Mouse (Mus musculus) megakaryocyte, adult 5-6 weeks (primary cell): Measurements from ENCODE around the gene Pnpla2. TPM values are rescaled to one million over a fixed set of nuclear protein-coding genes. Genes with fewer than 3 reads are reported as not detected.
"Not testable (repeated sequence)": the region's sequence is repeated elsewhere in the genome, so short reads cannot be mapped to it uniquely, and the experiment has no call there.

Experiments
- ATAC-seq: 2 replicates; pipeline ENCODE4 v1.8.0; 2016; ENCODE audit warnings: mild to moderate bottlenecking, inconsistent platforms; ENCODE audit not compliant: poor library complexity, severe bottlenecking
- total RNA-seq, 2 experiments: library from RNA; stranded (forward) in 1 of 2; stranded (reverse) in 1 of 2; fragments of 153-499, 151-499 nt in 1 of 2; fragments of 221-1000, 200-1000 nt in 1 of 2; gene quantifications; 2 replicates each; pipeline versions ENCODE4 v1.2.3 to v1.2.4; 2015 to 2017

Pnpla2 gene
- total RNA-seq, 2 experiments from 2014 or later = 9.1 to 31.2 TPM

GRCm38 (mm10) chr7:141446374-141446773, 8.6 kb upstream of the Pnpla2 start:
- ATAC-seq = not testable (repeated sequence)

GRCm38 (mm10) chr7:141447110-141447991, 7.6 kb upstream of the Pnpla2 start, which contains the start of gene Rplp2:
TSS of gene Rplp2 (plus strand) at chr7:141447370.
- peak; percentile 92 for ATAC-seq

GRCm38 (mm10) chr7:141451928-141452327, 3.1 kb upstream of the Pnpla2 start:
- no peak for ATAC-seq

- no peak for ATAC-seq
Measured at GRCm38 (mm10) chr7:141453636-141454035, 1.4 kb upstream of the Pnpla2 start.

- ATAC-seq = peak; percentile 65
Measured at GRCm38 (mm10) chr7:141455610-141456314, 764 bp downstream of the Pnpla2 start.

- ATAC-seq = no peak
Measured at GRCm38 (mm10) chr7:141456739-141457138, 1.7 kb downstream of the Pnpla2 start.

GRCm38 (mm10) chr7:141457236-141457635, 2.2 kb downstream of the Pnpla2 start:
- no peak for ATAC-seq

GRCm38 (mm10) chr7:141457986-141458660, 3.1 kb downstream of the Pnpla2 start:
- peak; percentile 20 for ATAC-seq

GRCm38 (mm10) chr7:141458661-141459060, 3.7 kb downstream of the Pnpla2 start:
- no peak for ATAC-seq

GRCm38 (mm10) chr7:141459301-141459711, 4.3 kb downstream of the Pnpla2 start:
- ATAC-seq = no peak

GRCm38 (mm10) chr7:141460001-141460390, 5.0 kb downstream of the Pnpla2 start:
- no peak for ATAC-seq

- peak; percentile 23 for ATAC-seq
Measured at GRCm38 (mm10) chr7:141460391-141461113, 5.6 kb downstream of the Pnpla2 start, which contains the start of gene Cracr2b. TSS of gene Cracr2b (plus strand) at chr7:141461094.

GRCm38 (mm10) chr7:141461521-141462332, 6.7 kb downstream of the Pnpla2 start:
- no peak for ATAC-seq

GRCm38 (mm10) chr7:141462333-141462821, 7.4 kb downstream of the Pnpla2 start:
- ATAC-seq = no peak

- ATAC-seq = no peak
Measured at GRCm38 (mm10) chr7:141463824-141464602, 9.0 kb downstream of the Pnpla2 start.

GRCm38 (mm10) chr7:141464603-141465201, 9.7 kb downstream of the Pnpla2 start:
- peak; percentile 22; the same call in 1 of the 2 replicates for ATAC-seq

- ATAC-seq = no peak
Measured at GRCm38 (mm10) chr7:141465388-141466044, 10.5 kb downstream of the Pnpla2 start.

GRCm38 (mm10) chr7:141466045-141466394, 11.0 kb downstream of the Pnpla2 start:
- no peak for ATAC-seq
